Mouse (Mus musculus) hindlimb bud, embryonic 11.5 days (tissue): ENCODE measurements around the gene Cxcl17.

Experiments
- DNase-seq: peaks from one replicate; pipeline ENCODE4 v3.0.0-alpha.2; 2012; ENCODE audit warnings: low read depth, low spot score; ENCODE audit errors: extremely low spot score

Gene Cxcl17

GRCm38 (mm10) chr7:25391856-25392453, 20.7 kb downstream of the Cxcl17 start:
- DNase-seq, result no peak

GRCm38 (mm10) chr7:25390986-25391385, 21.7 kb downstream of the Cxcl17 start:
- no peak for DNase-seq

GRCm38 (mm10) chr7:25390054-25390770, 22.5 kb downstream of the Cxcl17 start:
- no peak for DNase-seq

GRCm38 (mm10) chr7:25388916-25389315, 23.8 kb downstream of the Cxcl17 start:
- DNase-seq, result no peak

GRCm38 (mm10) chr7:25387811-25388440, 24.8 kb downstream of the Cxcl17 start:
- no peak for DNase-seq

GRCm38 (mm10) chr7:25385850-25386555, 26.7 kb downstream of the Cxcl17 start:
- DNase-seq, result no peak

- DNase-seq, result no peak
Observed at GRCm38 (mm10) chr7:25385259-25385658, 27.4 kb downstream of the Cxcl17 start.

- no peak for DNase-seq
Observed at GRCm38 (mm10) chr7:25384818-25385217, 27.9 kb downstream of the Cxcl17 start.

GRCm38 (mm10) chr7:25384318-25384717, 28.4 kb downstream of the Cxcl17 start:
- no peak for DNase-seq

- DNase-seq, result no peak
Observed at GRCm38 (mm10) chr7:25383891-25384290, 28.8 kb downstream of the Cxcl17 start.

GRCm38 (mm10) chr7:25383385-25383784, 29.3 kb downstream of the Cxcl17 start:
- DNase-seq, result no peak

- no peak for DNase-seq
Observed at GRCm38 (mm10) chr7:25382541-25382940, 30.1 kb downstream of the Cxcl17 start.

- DNase-seq, result no peak
Observed at GRCm38 (mm10) chr7:25381284-25381680, 31.4 kb downstream of the Cxcl17 start.

GRCm38 (mm10) chr7:25380392-25381283, 32.0 kb downstream of the Cxcl17 start:
- no peak for DNase-seq

GRCm38 (mm10) chr7:25379551-25380351, 32.9 kb downstream of the Cxcl17 start:
- no peak for DNase-seq

- no peak for DNase-seq
Observed at GRCm38 (mm10) chr7:25378181-25379100, 34.2 kb downstream of the Cxcl17 start.

- DNase-seq, result no peak
Observed at GRCm38 (mm10) chr7:25377100-25377700, 35.5 kb downstream of the Cxcl17 start.

- no peak for DNase-seq
Observed at GRCm38 (mm10) chr7:25376556-25376955, 36.1 kb downstream of the Cxcl17 start.
